Mouse (Mus musculus) heart, adult 2 months (tissue): Measurements from ENCODE around the gene Cmtm4. TPM values are rescaled to one million over a fixed set of nuclear protein-coding genes. Genes with fewer than 3 reads are reported as not detected.

Experiments
- DNase-seq, 2 experiments: peaks; one replicate each; pipeline ENCODE4 v3.0.0; 2021
- H3K27ac ChIP-seq: fragments of 200-600 bp; 2 replicates; pipeline ENCODE4 v1.8.1; 2022
- H3K27me3 ChIP-seq: fragments of 200-500 bp; 2 replicates; pipeline ENCODE4 v1.6.1; 2012; ENCODE audit warnings: mild to moderate bottlenecking, low read length, inconsistent platforms, mixed read lengths; ENCODE audit not compliant: control insufficient read depth, insufficient read depth
- H3K36me3 ChIP-seq: fragments of 200-500 bp; 2 replicates; pipeline ENCODE4 v1.6.1; 2012; ENCODE audit warnings: low read length, inconsistent platforms; ENCODE audit not compliant: control insufficient read depth, insufficient read depth
- H3K4me1 ChIP-seq: fragments of 200-500 bp; 2 replicates; pipeline ENCODE4 v1.6.1; 2011; ENCODE audit warnings: low read length; ENCODE audit not compliant: control insufficient read depth, insufficient read depth
- H3K4me3 ChIP-seq: fragments of 200-600 bp; 2 replicates; pipeline ENCODE4 v1.8.1; 2022
- H3K79me2 ChIP-seq: fragments of 200-500 bp; replicated peaks from 2 replicates; pipeline ENCODE4 v1.6.1; 2012; ENCODE audit warnings: mild to moderate bottlenecking, inconsistent platforms, low read length, moderate library complexity, mixed read lengths; ENCODE audit not compliant: control insufficient read depth, insufficient read depth
- H3K9ac ChIP-seq: fragments of 200-500 bp; 2 replicates; pipeline ENCODE4 v1.6.1; 2012; ENCODE audit warnings: low read depth, mild to moderate bottlenecking, control low read depth, inconsistent platforms, low read length, mixed read lengths
- CTCF ChIP-seq: fragments of 200-600 bp; IDR thresholded peaks from 2 replicates; pipeline ENCODE4 v1.8.1; 2022; ENCODE audit warnings: antibody characterized with exemption, mild to moderate bottlenecking, moderate library complexity
- EP300 ChIP-seq: fragments of 200-500 bp; IDR thresholded peaks from 2 replicates; pipeline ENCODE4 v1.6.1; 2011; ENCODE audit warnings: low read depth, low read length, control low read depth; ENCODE audit not compliant: insufficient read depth
- POLR2A ChIP-seq: fragments of 200-500 bp; IDR thresholded peaks from 2 replicates; pipeline ENCODE4 v1.6.1; 2011; ENCODE audit warnings: mild to moderate bottlenecking, low read depth, low read length, control low read depth; ENCODE audit not compliant: insufficient read depth
- WGBS: fragments of 180-500 bp; shearing (Covaris S2); methylation state at CpG from one replicate; pipeline ENCODE4 v1.1.7; 2018; 5-methylcytosine and 5-hydroxymethylcytosine counted together
- intact Hi-C: fragments of 180-260 bp; cut with DNase I; formaldehyde crosslinking; loops from one replicate; pipeline ENCODE4 v1.15.1; 2025
- polyA plus RNA-seq: library from polyadenylated mRNA; depleted of rRNA; stranded (reverse); fragments of >200 nt; gene quantifications from 2 replicates; pipeline ENCODE4 v1.2.3, GENCODE M21; 2012
- total RNA-seq, 2 experiments: library from RNA; stranded (reverse); gene quantifications; 2 replicates each; pipeline ENCODE4 v1.2.3; 2021

Gene Cmtm4
- total and polyA plus RNA-seq, 3 experiments, result 7.3 to 11.4 (median 10.0) TPM

DNA sequence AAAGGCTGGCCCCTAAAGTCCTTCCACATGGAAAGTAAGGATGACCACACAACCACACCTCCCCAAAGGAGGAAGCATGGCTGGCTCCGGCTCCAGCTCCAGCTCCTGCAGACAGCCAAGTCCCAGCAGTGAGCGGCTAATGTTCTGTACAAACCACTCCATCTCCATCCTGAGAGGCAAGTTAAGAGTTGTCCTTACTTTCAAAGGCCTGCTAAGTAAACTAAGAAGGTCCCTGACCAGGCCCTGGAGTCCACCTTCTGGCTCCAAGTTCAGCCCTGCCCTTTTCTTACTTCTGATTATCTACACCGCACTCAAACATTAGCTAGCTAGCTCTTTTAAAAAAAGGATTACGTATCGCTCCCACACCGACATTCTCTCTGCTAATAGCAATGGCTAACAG, 1.8 kb downstream of the Cmtm4 start:
- Histone ChIP-seq H3K27ac (no peak overlapping the region), H3K36me3 (no peaks in the 10 kb centered on the region), H3K27me3 (no peaks in the 10 kb centered on the region), H3K9ac (no peak overlapping the region), H3K79me2 (peaks cover 7% of the 10 kb centered on the region), H3K4me3 (no peak overlapping the region), H3K4me1 (peaks cover 2% of the 10 kb centered on the region; the same call in 1 of the 2 replicates)
- no peak for DNase-seq
- TF ChIP-seq EP300 (no peak), POLR2A (no peak), CTCF (no peak)
- 72% methylated on average over 6 of the region's 6 CpGs for WGBS
- intact Hi-C loops, result loop anchor here (2.0 kb wide), 2 partner anchors 17 to 49 kb away; no protein-coding TSS in a partner anchor

- H3K36me3 ChIP-seq, result no peaks in the 10 kb centered on the region
- H3K27ac ChIP-seq, result no peak overlapping the region
- intact Hi-C loops, result no loop called here
- WGBS, result 96% methylated on average over 7 of the region's 7 CpGs
- H3K27me3 ChIP-seq, result no peaks in the 10 kb centered on the region
- DNase-seq, result no peak
- TF ChIP-seq POLR2A (no peak), EP300 (no peak)
- H3K79me2 ChIP-seq, result peaks cover 7% of the 10 kb centered on the region
- no peak overlapping the region for H3K4me3 ChIP-seq
- H3K9ac ChIP-seq, result no peak overlapping the region
- peaks cover 2% of the 10 kb centered on the region for H3K4me1 ChIP-seq
These were observed 2.5 kb downstream of the Cmtm4 start for GRCm38 (mm10) chr8:104393139-104393538.

- intact Hi-C loops, result no loop called here
- DNase-seq, result no peak
- Histone ChIP-seq H3K9ac (no peak overlapping the region), H3K4me3 (no peak overlapping the region), H3K27ac (no peak overlapping the region), H3K4me1 (peaks cover 5% of the 10 kb centered on the region), H3K27me3 (no peaks in the 10 kb centered on the region), H3K79me2 (peaks cover 7% of the 10 kb centered on the region), H3K36me3 (no peaks in the 10 kb centered on the region)
- WGBS, result 60% methylated on average over 8 of the region's 8 CpGs
- no peak for TF ChIP-seq CTCF
- no peak for TF ChIP-seq EP300
- no peak for TF ChIP-seq POLR2A
These were observed 5.4 kb downstream of the Cmtm4 start for GRCm38 (mm10) chr8:104390245-104390644.

DNA sequence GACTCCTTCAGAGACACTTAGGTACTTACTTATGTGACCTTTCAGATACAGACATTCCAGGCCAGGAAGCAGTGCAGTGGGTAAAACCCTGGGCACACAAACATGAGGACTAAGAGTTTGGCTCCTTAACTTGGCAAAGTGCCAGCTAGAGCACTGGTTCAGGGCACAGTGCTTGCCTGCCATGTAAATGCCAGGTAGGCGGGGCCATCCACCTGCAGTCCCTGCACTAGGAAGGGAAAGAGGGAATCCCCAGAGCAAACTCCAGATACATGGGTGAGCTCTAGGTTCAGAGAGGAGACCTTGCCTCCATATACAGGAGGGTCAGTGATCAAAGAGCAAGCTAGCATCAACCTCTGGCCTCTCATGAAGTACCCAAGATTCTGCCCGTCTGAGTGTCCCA, 7.6 kb downstream of the Cmtm4 start:
- Histone ChIP-seq H3K27ac (no peak overlapping the region), H3K9ac (no peak overlapping the region), H3K4me3 (no peak overlapping the region), H3K36me3 (peaks cover 2% of the 10 kb centered on the region; the same call in 1 of the 2 replicates), H3K4me1 (peaks cover 16% of the 10 kb centered on the region), H3K79me2 (peaks cover 7% of the 10 kb centered on the region), H3K27me3 (no peaks in the 10 kb centered on the region)
- no peak for TF ChIP-seq CTCF
- TF ChIP-seq EP300, result no peak
- TF ChIP-seq POLR2A, result no peak
- peak in 1 of 2 experiments; percentile 53 for DNase-seq
- WGBS, result 61% methylated on average over 2 of the region's 2 CpGs
- intact Hi-C loops, result no loop called here

DNA sequence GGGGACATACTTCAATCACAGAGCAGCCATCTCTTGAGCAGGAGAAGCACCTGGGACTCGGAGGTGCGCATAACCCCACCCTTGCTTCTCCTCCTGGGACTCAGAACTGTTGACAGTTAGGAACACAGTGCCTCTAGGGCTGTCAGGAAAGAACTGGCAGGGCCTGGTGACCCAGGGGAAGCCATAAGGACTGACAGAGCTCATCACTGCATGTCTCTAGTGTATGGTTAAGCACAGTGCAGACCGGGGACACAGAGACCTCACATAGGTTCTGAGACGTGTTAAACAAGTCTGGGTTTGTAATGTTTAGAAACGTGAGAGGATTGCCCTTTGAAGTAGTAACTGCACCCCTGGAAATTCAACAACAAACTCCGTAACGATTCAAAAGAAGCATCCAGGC, 8.1 kb downstream of the Cmtm4 start:
- WGBS, result 67% methylated on average over 7 of the region's 7 CpGs

GRCm38 (mm10) chr8:104386693-104387092, 8.9 kb downstream of the Cmtm4 start:
- 65% methylated on average over 4 of the region's 4 CpGs for WGBS
- intact Hi-C loops, result no loop called here
- H3K9ac ChIP-seq, result no peak overlapping the region
- DNase-seq, result no peak
- H3K36me3 ChIP-seq, result peaks cover 2% of the 10 kb centered on the region; the same call in 1 of the 2 replicates
- peaks cover 7% of the 10 kb centered on the region for H3K79me2 ChIP-seq
- no peak overlapping the region for H3K4me3 ChIP-seq
- H3K4me1 ChIP-seq, result peaks cover 19% of the 10 kb centered on the region
- TF ChIP-seq POLR2A, result no peak
- no peak for TF ChIP-seq CTCF
- no peak for TF ChIP-seq EP300
- no peaks in the 10 kb centered on the region for H3K27me3 ChIP-seq
- H3K27ac ChIP-seq, result no peak overlapping the region

More for the DNA sequence above, 8.1 kb downstream of the Cmtm4 start:
- Histone ChIP-seq H3K9ac (no peak overlapping the region), H3K4me1 (peaks cover 19% of the 10 kb centered on the region), H3K27ac (no peak overlapping the region), H3K79me2 (peaks cover 7% of the 10 kb centered on the region), H3K36me3 (peaks cover 2% of the 10 kb centered on the region; the same call in 1 of the 2 replicates), H3K4me3 (no peak overlapping the region), H3K27me3 (no peaks in the 10 kb centered on the region)
- intact Hi-C loops, result no loop called here
- DNase-seq, result no peak
- no peak for TF ChIP-seq CTCF
- TF ChIP-seq POLR2A, result no peak
- no peak for TF ChIP-seq EP300
